Mouse (Mus musculus) adrenal gland (tissue): Measurements from ENCODE around the gene Ndufa6.
"Not testable (repeated sequence)": the region's sequence is repeated elsewhere in the genome, so short reads cannot be mapped to it uniquely, and the experiment has no call there.

Source experiments
- intact Hi-C: fragments of 180-260 bp; cut with DNase I; formaldehyde crosslinking; loops from one replicate; pipeline ENCODE4 v1.15.1; 2025

Gene Ndufa6

DNA sequence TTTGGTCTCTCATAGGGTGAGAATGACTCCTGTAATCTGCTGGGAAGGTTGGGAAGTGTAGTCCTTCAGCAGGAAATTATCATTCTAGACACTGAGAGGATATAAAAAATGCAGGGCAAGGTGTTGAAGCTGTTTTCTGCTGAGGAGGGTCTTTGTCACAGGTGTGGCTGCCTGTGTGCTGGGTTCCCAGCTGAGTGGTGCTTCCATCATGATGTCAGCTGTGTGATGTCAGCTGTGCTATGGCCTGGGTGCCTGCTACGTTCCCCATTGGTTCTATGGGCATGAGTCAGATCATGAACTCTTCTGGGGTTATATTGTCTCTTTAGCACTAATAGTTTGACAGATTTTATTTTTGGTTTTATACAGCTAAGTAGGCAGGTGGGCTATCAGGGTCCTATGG, 14.7 kb upstream of the Ndufa6 start:
- intact Hi-C loops = no loop called here

- intact Hi-C loops = no loop called here
These were observed 14.0 kb upstream of the Ndufa6 start for GRCm38 (mm10) chr15:82368146-82368545.

- intact Hi-C loops = not testable (repeated sequence)
These were observed 10.4 kb upstream of the Ndufa6 start for GRCm38 (mm10) chr15:82364561-82364960.

GRCm38 (mm10) chr15:82363801-82364200, 9.7 kb upstream of the Ndufa6 start:
- intact Hi-C loops = not testable (repeated sequence)

DNA sequence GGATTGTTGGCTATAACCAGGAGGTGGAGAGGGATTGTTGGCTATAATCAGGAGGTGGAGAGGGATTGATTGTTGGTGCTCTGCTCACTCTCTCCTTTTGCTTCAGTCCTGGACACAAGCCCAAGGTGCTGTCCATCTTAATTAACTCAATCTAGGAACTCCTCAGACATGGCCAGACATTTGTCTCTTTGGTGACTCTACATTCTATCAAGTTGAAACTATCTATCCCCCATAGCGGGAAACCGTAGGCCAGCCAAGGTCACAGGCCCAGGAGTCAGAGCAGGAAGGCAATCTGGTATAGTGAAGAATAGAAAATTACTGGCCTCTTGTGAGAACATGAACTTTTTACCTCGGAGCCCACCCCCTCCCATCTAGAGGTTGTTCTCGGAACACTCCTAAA, 8.1 kb upstream of the Ndufa6 start:
- intact Hi-C loops = no loop called here

DNA sequence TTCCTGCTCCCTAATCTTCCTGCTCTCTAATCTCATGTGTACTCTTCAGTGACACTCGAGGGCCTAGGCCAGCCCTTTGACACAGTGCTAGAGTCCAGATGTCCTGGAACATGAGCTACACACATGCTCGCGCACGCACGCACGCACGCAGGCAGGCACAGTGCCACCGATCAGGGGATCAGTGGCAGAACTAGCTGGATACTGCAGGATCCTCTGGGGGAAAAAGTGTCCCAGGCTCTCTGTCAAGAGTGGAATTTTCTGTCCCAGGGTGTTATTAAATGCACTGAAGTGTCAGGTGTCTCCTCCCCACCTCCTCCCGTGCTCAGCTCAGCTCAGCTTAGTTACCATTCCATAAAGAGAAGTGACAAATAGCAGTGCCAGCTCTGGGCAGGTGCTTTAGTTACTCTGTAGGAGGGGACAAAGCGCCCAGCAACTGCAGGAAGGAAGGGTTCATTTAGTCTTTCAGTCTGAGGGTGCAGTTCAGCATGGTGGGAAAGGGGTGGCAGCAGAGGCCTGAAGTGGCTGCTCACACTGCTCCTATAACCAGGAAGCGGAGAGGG, 7.4 kb upstream of the Ndufa6 start:
- intact Hi-C loops = no loop called here

DNA sequence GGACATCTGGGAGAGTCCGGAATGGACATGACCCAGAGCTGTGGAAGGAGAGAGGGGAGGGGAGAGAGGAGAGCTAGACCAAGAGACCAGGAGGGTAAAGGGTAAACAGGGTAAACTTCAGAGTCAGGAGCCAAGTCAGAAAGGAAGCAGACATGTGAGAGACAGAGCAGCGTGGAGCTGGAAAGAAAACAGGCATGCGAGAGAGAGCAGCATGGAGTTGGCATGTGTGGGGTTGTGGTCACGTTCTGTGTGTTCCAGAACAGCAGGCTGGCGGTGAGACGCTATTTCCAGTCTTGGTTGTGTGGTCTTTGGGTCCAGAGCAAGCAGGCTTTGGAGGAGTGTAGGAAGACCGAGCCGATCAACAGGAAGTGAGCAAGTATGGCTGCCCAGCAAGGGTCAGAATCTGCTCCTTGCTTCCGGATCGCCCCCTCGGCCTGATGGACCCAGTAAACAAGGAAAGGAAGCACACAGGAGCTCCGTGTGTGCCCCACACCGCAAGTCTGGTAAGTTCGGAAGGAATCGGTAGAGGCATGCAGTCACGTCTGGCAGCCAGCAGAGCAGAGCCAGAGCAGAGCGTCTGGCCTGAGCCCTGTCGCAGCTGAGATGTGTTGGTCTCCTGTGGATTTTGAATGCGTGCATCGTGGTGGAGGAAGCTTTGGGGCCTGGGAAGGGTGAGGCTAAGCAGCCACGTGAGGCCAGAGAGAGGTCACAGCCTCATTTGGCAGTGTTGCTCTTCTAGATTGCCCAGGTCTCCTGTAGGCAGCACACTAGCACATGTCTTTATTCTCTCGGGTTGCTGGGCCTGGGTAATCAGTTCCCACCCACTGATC, 4.5 kb upstream of the Ndufa6 start:
- intact Hi-C loops = loop anchor here (5.0 kb wide), 1 partner anchor 59 kb away; no protein-coding TSS in a partner anchor

GRCm38 (mm10) chr15:82353745-82354113, 393 bp downstream of the Ndufa6 start:
- intact Hi-C loops = no loop called here

GRCm38 (mm10) chr15:82353078-82353744, 911 bp downstream of the Ndufa6 start:
- intact Hi-C loops = no loop called here

DNA sequence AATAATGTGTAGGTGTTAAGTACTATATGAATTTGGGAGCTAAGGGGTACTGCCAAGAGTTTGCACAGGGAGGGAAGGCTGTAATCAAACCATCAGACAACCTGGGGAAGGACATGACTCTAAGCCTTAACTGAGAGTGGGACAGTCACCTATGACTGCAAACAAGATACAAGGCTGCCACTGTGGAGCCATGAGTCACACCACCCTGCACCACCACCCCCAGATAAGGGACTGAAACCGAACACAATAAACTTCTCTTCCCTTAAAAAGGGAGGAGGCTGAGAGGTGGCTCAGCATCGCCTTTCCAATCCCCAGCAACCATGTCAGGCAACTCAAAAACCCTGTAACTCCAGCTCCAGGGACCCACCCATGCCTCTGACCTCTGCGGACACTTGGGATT, 2.6 kb downstream of the Ndufa6 start:
- intact Hi-C loops = no loop called here

- intact Hi-C loops = no loop called here
These were observed 3.8 kb downstream of the Ndufa6 start for GRCm38 (mm10) chr15:82350349-82350748.

DNA sequence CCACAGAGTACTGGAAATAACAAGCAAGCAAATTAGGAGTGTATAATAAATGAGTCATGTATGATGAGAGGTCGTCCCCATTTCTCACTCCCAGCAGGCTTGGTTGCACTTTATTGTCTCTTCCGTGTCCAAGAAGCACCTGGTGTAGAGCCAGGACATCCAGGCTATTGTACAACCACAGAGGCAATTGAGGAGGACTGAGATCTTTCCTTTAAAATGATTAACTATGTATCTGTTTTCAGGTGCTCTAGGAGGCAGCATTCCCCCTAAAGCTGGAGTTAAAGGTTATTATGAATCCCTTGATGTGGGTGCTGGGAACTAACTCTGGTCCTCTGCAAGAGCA, 5.2 kb downstream of the Ndufa6 start:
- intact Hi-C loops = no loop called here

GRCm38 (mm10) chr15:82348258-82348998, 5.7 kb downstream of the Ndufa6 start:
- intact Hi-C loops = no loop called here

DNA sequence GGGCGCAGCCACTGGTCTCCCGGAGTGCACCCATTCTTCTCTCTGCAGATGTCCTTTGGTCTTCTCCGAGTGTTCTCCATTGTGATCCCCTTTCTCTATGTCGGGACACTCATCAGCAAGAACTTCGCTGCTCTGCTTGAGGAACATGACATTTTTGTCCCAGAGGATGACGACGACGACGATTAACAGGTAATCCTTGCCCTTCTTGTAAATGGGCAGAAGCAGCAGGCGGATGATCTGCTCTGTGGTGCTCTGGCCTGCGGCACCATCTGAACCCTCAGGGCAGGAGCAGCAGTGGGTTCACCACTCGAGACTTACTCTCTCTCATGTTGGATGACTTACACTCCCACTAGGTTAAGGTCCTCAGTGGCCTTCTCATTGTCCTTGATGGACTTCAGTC, 6.3 kb downstream of the Ndufa6 start:
- intact Hi-C loops = no loop called here

DNA sequence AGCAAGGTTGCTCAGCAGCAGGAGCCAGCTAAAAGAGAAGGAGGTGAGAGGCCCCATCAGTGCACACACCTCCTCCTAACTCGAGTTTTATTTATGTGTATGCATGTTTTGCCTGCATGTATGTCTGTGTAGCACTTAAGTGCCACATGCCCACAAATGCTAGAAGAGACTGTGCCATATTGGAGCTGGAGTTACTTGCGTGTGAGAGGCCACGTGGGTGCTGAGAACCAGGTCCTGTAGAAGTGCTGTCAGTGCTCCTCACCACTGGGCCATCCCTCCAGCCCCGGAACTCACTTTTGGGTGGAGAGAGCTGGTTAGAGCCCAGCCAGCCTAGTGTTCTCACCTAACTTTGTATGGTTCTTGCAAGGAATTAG, 6.8 kb downstream of the Ndufa6 start:
- intact Hi-C loops = no loop called here

DNA sequence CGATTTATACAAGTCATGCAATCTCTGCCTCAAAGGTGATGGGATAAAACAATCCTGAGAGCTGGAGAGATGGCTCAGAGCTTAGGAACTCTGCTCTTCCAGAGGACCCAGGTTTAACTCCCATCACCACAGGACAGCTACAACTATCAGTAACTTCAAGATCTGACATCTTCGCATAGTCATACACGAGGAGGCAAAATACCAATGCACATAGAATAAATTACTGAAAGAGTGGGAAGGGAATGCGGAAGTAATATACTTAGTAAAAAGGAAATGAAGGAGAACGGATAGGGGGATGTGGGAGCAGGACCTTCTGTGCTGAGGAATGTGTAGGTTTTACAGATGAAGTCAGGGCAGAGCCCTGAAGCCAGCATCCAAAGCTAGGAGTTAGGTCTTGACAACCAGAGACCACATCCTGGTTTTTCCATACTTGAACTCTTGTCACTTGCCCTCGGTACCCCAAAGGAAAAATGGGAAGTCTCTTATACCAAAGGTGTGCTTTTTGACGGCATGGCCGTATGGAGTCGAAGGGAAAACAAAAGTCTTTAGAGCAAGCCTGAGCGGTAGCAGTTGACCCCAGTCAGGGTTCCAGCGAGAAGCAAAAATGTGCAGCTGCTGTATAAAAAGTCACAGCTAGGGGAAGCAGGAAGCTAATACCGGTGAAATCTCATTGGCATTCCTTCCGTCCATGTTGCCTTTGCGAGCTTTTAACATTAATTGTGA, 7.4 kb downstream of the Ndufa6 start:
- intact Hi-C loops = no loop called here

DNA sequence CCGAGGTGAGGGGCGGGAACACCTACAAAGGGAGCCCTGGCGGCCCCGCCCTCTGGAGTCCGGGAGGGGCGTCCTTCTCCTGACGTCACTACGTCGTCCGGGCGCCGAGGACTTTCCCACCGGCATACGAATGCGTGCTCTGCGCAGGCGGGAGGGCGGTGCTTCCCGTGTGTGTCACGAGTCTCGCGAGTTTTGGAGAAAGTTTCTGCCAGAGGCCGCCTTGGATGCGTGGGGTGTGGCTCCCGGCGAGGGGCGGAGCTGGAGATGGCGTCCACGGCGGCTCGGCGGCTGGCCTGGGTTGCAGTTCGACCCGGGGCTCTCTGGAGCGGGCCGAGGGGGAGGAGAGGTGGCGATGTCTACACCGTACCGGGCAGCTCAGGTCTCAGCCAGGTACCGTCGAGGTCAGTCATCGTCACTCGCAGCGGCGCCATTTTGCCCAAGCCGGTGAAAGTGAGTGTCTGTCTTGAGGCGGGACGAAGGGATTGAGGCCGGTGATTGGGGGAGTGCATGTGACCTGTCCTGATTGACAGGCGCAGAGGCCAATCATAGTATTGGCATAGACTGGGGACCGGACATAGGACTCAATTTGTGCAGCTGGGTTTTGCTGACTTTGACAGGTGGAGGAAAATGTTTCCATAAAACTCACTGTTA, 8.2 kb downstream of the Ndufa6 start:
- intact Hi-C loops = no loop called here

GRCm38 (mm10) chr15:82344971-82345370, 9.2 kb downstream of the Ndufa6 start:
- intact Hi-C loops = no loop called here

- intact Hi-C loops = no loop called here
These were observed 10.5 kb downstream of the Ndufa6 start for GRCm38 (mm10) chr15:82343368-82344287.

- intact Hi-C loops = no loop called here
These were observed 11.6 kb downstream of the Ndufa6 start for GRCm38 (mm10) chr15:82342543-82342935.
